Mouse (Mus musculus) G1E (cell line): ENCODE data around the gene Plxna4.

Source experiments
- CTCF ChIP-seq: IDR thresholded peaks from 2 replicates; pipeline ENCODE4 v1.5.1; 2012; ENCODE audit warnings: low read depth, low read length, inconsistent platforms, mixed read lengths
- GATA1 ChIP-seq: IDR thresholded peaks from 2 replicates; pipeline ENCODE4 v1.6.1; 2012; ENCODE audit warnings: borderline replicate concordance, low read length, inconsistent platforms, mixed read lengths
- GATA2 ChIP-seq: IDR thresholded peaks from 2 replicates; pipeline ENCODE4 v1.6.1; 2012; ENCODE audit warnings: low read depth, low read length, inconsistent platforms, borderline replicate concordance
- POLR2AphosphoS5 ChIP-seq: IDR thresholded peaks from 2 replicates; pipeline ENCODE4 v1.6.1; 2012; ENCODE audit warnings: low read depth, low read length, inconsistent platforms; ENCODE audit not compliant: insufficient replicate concordance

- no peak for TF ChIP-seq CTCF
- TF ChIP-seq POLR2AphosphoS5 = no peak
- TF ChIP-seq GATA2 = no peak
- no peak for TF ChIP-seq GATA1
Observed at GRCm38 (mm10) chr6:32586390-32586789, 1.6 kb downstream of the Plxna4 start.
